Mouse (Mus musculus) heart, adult 11 months (tissue): ENCODE results near the gene Gm45140.

Experiments used
- DNase-seq: peaks from one replicate; pipeline ENCODE4 v3.0.0; 2022

The Gm45140 gene

DNA sequence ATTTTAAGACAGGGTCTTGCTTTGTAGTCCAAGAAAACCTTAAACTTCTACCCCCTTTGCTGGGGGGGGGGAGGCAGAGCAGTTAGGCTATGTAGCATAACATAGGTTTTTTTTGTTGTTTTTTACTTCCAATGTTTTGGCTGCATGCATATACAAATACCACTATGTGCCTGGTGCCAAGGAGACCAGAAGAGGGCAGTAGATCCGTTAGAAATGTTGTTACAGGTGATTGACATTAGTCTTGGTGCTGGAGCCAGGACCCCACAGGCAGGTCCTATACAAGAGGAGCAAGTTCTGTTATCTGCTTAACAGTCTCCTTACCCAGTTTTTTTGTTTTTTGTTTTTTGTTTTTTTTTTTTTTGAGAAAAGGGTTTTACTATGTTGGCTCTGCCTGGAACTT is 6.7 kb upstream of the Gm45140 start:
- peak; percentile 75 for DNase-seq

- peak; percentile 75 for DNase-seq
These were observed 6.0 kb upstream of the Gm45140 start for GRCm38 (mm10) chr6:87841635-87842034.

- DNase-seq = peak; percentile 58
These were observed 4.3 kb upstream of the Gm45140 start for GRCm38 (mm10) chr6:87839797-87840341.

DNA sequence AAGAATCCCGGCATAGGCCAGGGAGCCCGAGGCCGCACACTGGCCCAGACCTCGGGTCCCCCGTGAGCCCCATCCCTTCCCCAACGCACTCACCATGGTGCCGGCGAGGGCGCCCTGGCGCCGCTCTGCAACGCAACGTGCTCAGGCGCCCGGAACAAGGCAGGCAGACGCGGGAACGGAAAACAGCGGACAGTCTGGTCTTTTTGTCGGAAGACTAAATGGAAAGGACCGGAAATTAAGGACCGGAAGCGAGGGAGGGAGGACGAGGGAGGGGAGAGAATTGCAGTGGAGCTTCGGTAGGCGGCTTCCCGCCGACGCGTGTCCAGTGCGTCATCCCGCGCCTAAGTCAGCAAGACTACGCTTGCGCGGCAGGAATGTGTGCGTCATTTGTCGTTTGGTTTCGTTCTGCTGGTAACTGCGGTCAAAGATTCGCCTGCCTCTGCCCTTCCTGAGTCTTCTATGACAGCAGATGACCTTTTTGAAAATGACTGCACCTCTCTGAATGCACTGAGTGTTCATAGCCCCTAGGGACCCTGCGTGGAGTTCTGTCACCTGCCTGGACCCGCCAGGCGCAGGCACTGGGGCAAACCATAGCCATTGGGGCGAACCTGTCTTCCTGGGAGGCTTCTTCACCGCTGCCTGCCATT is 3.1 kb upstream of the Gm45140 start, which contains the start of gene Isy1:
Gene Isy1, minus strand, starts transcription at position 248 of the 647 bp plus-strand sequence.
- peak; percentile 99 for DNase-seq

- peak; percentile 84 for DNase-seq
These were observed 15.2 kb downstream of the Gm45140 start for GRCm38 (mm10) chr6:87820366-87820765.

GRCm38 (mm10) chr6:87814486-87814885 is 21.1 kb downstream of the Gm45140 start:
- peak; percentile 65 for DNase-seq

DNA sequence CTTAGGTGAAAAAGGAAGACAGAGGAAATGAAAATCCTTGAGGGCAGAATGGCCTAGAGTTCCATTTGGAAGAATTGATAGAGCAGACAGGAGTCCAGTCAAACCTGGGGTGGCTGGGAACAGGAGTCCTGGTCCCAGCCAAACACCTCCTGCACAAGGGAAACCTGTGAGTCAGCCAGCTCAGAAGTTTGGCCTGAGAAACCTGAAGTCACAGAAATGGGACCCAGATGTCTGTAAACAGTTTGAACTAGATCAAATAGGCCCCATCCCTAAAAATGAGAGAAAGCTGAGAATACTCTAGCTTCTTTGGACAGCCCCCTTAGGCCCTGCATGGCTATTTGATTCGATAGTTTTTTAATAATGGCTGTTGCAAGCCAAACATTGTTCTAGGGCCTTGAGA is 22.9 kb downstream of the Gm45140 start:
- no peak for DNase-seq

DNA sequence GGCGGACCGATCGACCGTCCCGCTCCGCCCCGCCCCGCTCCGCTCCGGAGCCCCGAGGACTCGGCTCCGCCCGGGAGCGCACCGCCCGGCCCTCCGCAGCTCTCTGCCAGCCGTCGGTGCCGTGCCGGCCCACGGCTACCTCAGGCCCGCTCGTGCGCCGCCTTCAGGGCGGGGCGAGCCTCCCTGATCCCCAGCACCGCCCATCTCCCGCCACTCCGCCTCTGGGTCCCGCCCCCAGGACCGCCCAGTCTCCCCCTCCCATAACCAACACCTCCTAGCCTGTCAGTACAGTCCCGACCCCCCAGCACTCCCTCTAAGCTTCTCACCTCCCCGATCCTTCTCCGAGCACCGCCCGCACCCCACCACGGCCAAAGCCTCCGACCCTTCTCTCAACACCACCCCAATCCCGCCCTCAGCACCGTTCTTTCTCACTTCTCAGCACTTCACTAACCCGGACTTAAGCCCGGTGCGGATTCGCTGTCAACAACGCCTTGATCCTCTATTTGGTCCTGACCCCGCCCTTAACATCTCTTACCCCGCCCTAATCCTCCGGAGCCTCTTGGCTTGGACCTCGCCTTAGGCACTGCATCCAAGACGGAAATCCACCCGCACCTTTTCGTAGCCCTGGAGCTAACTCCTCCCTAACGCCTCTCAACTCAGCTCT is 23.8 kb downstream of the Gm45140 start, which contains the start of gene Rab43:
Gene Rab43, minus strand, starts transcription at position 490 of the 664 bp plus-strand sequence.
- peak; percentile 100 for DNase-seq

- peak; percentile 99 for DNase-seq
These were observed 24.6 kb downstream of the Gm45140 start for GRCm38 (mm10) chr6:87810713-87811669.

DNA sequence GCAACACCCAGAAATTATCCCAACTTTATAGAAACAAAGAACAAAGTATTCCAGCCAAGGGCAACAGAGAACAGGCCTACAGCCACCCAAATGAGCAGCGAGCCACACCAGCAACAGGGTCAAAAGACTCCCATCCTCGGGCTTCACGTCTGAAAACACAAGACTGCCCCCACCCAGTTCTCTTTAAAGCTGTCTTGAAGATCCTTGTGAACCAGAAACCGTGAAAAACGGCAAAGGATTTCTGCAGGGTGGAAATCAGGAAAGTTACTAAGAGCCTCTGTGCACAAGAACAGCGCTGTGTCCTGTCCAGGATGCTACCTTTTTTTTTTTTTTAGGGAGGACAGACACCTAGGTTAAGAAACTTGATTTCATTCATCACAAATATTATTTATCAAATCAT is 25.3 kb downstream of the Gm45140 start:
- DNase-seq = peak; percentile 92

GRCm38 (mm10) chr6:87809651-87810161 is 25.9 kb downstream of the Gm45140 start:
- peak; percentile 94 for DNase-seq

DNA sequence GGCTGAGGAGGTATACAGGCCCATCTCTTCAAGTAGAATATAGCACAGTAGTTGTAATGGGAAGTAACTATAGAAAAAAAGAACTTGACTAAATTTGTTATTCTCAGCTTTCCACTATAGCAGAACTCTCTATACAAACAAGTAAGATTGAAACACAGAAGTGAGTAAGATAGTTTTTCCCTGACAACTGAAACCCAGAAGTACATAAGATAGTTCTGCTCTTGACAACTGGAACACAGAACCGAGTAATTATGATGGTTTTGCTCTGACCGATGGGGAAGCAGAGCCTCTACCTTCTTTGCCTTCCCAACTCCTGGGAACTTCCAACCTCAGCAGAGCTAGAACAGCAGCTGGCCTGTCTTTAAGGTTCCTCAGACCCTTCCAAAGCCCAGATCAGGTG is 26.5 kb downstream of the Gm45140 start:
- no peak for DNase-seq

- peak; percentile 80 for DNase-seq
These were observed 27.1 kb downstream of the Gm45140 start for GRCm38 (mm10) chr6:87808521-87808920.

DNA sequence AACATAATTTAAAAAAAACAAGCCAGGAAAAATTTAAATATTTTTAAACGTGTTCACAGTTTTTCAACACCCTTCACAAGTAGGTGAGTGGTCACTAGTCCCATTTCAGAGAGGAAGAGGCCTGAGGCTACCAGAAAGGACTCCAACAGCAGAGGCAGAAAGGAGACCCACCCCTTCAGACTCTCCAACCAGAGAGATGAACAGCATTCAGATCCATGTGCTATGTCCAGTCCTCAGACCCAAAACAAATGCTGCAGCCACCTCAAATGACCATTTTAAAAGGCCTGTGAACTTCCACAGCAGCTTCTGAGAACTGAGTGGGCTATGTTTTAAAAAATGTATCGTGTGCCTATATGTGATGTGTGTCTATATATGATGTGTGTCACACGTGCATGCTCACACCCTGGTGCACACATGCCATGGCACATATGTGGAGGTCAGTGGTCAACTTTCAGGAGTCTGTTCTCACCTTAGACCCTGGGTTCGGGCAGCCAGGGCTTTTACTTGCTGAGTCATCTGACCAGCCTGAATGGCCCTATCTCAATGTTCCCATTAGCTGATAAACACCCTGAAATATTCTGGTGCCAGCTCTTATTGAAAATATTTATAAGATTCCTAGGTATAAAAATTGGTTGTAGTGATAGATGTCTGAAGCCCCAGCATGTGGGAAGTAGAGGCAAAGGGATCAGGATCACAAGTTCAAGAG is 27.7 kb downstream of the Gm45140 start:
- DNase-seq = peak; percentile 88

- peak; percentile 89 for DNase-seq
These were observed 28.7 kb downstream of the Gm45140 start for GRCm38 (mm10) chr6:87806857-87807256.

GRCm38 (mm10) chr6:87806028-87806427 is 29.6 kb downstream of the Gm45140 start:
- DNase-seq = peak; percentile 93

DNA sequence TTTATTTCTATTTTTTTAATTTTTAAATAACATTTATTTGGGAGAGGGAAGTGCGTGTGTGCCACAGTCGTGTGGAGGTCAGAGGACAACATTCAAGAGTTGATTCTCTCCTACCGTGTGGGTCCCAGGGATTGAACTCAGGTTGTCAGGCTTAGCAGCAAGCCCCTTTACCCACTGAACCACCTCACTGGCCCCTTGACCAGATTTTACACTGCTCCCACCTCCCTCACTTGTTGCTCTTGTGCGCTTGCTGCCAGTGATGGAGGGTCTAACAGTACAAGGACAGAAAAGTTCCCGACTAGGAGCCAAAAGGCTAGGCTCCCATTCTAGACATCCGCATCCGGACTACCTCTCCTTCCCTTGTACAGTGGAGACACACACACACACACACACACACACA is 30.1 kb downstream of the Gm45140 start:
- peak; percentile 80 for DNase-seq

GRCm38 (mm10) chr6:87804886-87805285 is 30.7 kb downstream of the Gm45140 start:
- DNase-seq = peak; percentile 87

GRCm38 (mm10) chr6:87804036-87804435 is 31.6 kb downstream of the Gm45140 start:
- DNase-seq = no peak

- DNase-seq = no peak
These were observed 33.1 kb downstream of the Gm45140 start for GRCm38 (mm10) chr6:87802462-87802861.

- DNase-seq = no peak
These were observed 36.0 kb downstream of the Gm45140 start for GRCm38 (mm10) chr6:87799576-87799975.

DNA sequence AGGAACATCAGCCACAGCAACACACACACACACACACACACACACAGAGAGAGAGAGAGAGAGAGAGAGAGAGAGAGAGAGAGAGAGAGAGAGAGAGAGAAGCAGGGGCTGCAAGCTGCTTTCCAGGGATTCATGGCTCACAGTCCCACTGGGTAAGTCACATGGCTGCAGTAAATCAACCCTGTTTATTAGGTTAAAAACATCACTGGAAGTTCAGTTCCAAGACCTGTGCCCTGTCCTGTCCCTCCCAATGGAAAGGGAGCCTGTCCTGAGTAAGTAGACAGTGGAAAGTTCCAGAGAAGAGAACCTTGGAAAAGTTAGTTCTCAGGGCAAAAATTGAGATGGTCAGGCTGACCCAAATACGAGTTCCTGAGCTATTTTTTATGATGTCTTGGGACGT is 38.3 kb downstream of the Gm45140 start:
- no peak for DNase-seq
